Comparison of ENCODE assay signal across 8 mouse cellular contexts in the genomic region with DNA sequence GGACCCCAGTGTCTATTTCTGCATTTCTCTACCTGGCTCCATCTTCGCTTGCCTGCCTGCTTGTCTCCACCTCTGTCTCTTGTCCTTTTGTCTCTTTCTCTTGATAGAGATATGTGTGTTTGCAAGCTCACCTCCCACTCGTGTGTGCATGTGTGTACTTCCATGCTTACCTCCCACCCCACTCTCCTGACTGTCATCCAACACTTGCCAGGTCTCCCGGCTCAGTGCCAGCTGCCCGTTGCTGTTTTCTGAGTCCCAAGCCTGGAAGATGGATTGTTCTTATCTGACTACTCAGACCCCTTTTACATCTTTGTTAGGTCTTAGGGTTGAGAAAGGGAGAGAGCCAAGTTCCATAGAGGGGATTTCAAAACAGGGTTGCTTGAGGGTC. TPM values are rescaled to one million over a fixed set of nuclear protein-coding genes. Genes with fewer than 3 reads are reported as not detected.
DNase-seq lines count a peak whose midpoint lies in the region; ATAC-seq and TF ChIP-seq lines count a peak whose summit lies in the region.

No protein-coding gene starts in this region.

- H3K9me3 ChIP-seq in intestine, embryonic 15.5 days = no peaks in the 10 kb centered on the region
- no peaks in the 10 kb centered on the region for H3K9me3 ChIP-seq in liver, embryonic 14.5 days (ENCODE audit: control insufficient read depth, low read length)

- no peak overlapping the region for H3K27ac ChIP-seq in embryonic fibroblast, embryonic 13.5 days (ENCODE audit: insufficient read depth, low read length)
- H3K27ac ChIP-seq in intestine, embryonic 15.5 days = no peak overlapping the region
- peak overlapping the region; percentile 91 for H3K27ac ChIP-seq in liver, embryonic 14.5 days
- H3K27ac ChIP-seq in small intestine, adult 2 months (ENCODE audit: insufficient read depth, low read depth, low read length) = no peak overlapping the region

- peaks cover 12% of the 10 kb centered on the region for H3K4me1 ChIP-seq in embryonic fibroblast, embryonic 13.5 days (ENCODE audit: control insufficient read depth, insufficient read depth, low read length)
- peaks cover 14% of the 10 kb centered on the region; the same call in 1 of the 2 replicates for H3K4me1 ChIP-seq in intestine, embryonic 15.5 days (replicated peaks)
- H3K4me1 ChIP-seq in liver, embryonic 14.5 days (replicated peaks; ENCODE audit: control insufficient read depth in 2 of 2, insufficient read depth in 2 of 2, low read length in 1 of 2) = peaks cover 35 to 39% of the 10 kb centered on the region in 2 experiments
- H3K4me1 ChIP-seq in small intestine, adult 2 months (ENCODE audit: control insufficient read depth, insufficient read depth, insufficient read length, low read length) = peaks cover 10% of the 10 kb centered on the region; the same call in 1 of the 2 replicates

- H3K27me3 ChIP-seq in intestine, embryonic 15.5 days (replicated peaks) = no peaks in the 10 kb centered on the region
- H3K27me3 ChIP-seq in liver, embryonic 14.5 days (ENCODE audit: control insufficient read depth, insufficient read depth, low read length) = no peaks in the 10 kb centered on the region
- no peaks in the 10 kb centered on the region for H3K27me3 ChIP-seq in small intestine, adult 2 months (ENCODE audit: control insufficient read depth, insufficient read depth, low read length)

- WGBS in intestine, embryonic 15.5 days = 22% methylated on average over 4 of the region's 4 CpGs
- 8% methylated on average over 4 of the region's 4 CpGs for WGBS in liver, embryonic 14.5 days (ENCODE audit: insufficient replicate concordance)
- WGBS in small intestine, adult 2 months = 21% methylated on average over 4 of the region's 4 CpGs

- peak; percentile 32 for DNase-seq in kidney, adult 18-20 months
- DNase-seq in kidney, adult 11 months = no peak
- peak; percentile 33 for DNase-seq in adrenal gland, adult 2 months
- no peak for DNase-seq in liver, embryonic 14.5 days (ENCODE audit: low read depth in 3 of 3, low spot score in 3 of 3)
- no peak for DNase-seq in urinary bladder, postnatal 25 days (ENCODE audit: low spot score)

- TF ChIP-seq EP300 in liver, embryonic 14.5 days (IDR thresholded peaks at IDR 0.05; ENCODE audit: low read depth) = no peak

- ATAC-seq in intestine, embryonic 15.5 days = no peak
- no peak for ATAC-seq in liver, embryonic 14.5 days (ENCODE audit: insufficient read depth)

- no peaks in the 10 kb centered on the region for H3K36me3 ChIP-seq in intestine, embryonic 15.5 days
- H3K36me3 ChIP-seq in liver, embryonic 14.5 days (replicated peaks; ENCODE audit: control insufficient read depth, insufficient read depth, low read depth) = peaks cover 2% of the 10 kb centered on the region; the same call in 1 of the 2 replicates
- no peaks in the 10 kb centered on the region for H3K36me3 ChIP-seq in small intestine, adult 2 months (ENCODE audit: control insufficient read depth, insufficient read depth, low read length)

- H3K9ac ChIP-seq in intestine, embryonic 15.5 days = peak overlapping the region; percentile 97
- H3K9ac ChIP-seq in liver, embryonic 14.5 days (replicated peaks) = peak overlapping the region; percentile 99

- H3K4me3 ChIP-seq in embryonic fibroblast, embryonic 13.5 days (ENCODE audit: insufficient read depth, low read length) = peak overlapping the region; percentile 78
- peak overlapping the region; percentile 99 for H3K4me3 ChIP-seq in intestine, embryonic 15.5 days (replicated peaks)
- peak overlapping the region; percentile 81 to 99 for H3K4me3 ChIP-seq in liver, embryonic 14.5 days (ENCODE audit: insufficient read depth in 1 of 2, low read depth in 2 of 2, low read length in 2 of 2)
- H3K4me3 ChIP-seq in small intestine, adult 2 months (ENCODE audit: low read depth, low read length) = peak overlapping the region; percentile 84

- TF ChIP-seq CTCF in embryonic fibroblast, embryonic 13.5 days (IDR thresholded peaks at IDR 0.05; ENCODE audit: borderline replicate concordance, insufficient read depth, low read length) = no peak
- no peak for TF ChIP-seq CTCF in liver, embryonic 14.5 days (IDR thresholded peaks at IDR 0.05; ENCODE audit: low read depth)
- TF ChIP-seq CTCF in small intestine, adult 2 months (IDR thresholded peaks at IDR 0.05; ENCODE audit: extremely low read depth, insufficient read length, insufficient replicate concordance, low read depth, low read length) = no peak

- H3K4me2 ChIP-seq in intestine, embryonic 15.5 days (replicated peaks) = peak overlapping the region; percentile 92
- H3K4me2 ChIP-seq in liver, embryonic 14.5 days (ENCODE audit: low read depth) = peak overlapping the region; percentile 77

- TF ChIP-seq POLR2A in embryonic fibroblast, embryonic 13.5 days (IDR thresholded peaks at IDR 0.05; ENCODE audit: low read depth, low read length) = no peak
- TF ChIP-seq POLR2A in small intestine, adult 2 months (IDR thresholded peaks at IDR 0.05; ENCODE audit: low read depth, low read length) = no peak

RNA-seq across cellular contexts. Expression of a gene that starts 1.6 kb away (rescaled TPM):
- total RNA-seq in adrenal gland, adult 2 months (2021) = 10 to 100 TPM; 32.9 to 36.3 TPM
- 4.7 and 8.6 TPM in 2 replicates for polyA plus RNA-seq in adrenal gland, adult 2 months (2012; rRNA removed)
- polyA plus RNA-seq in embryonic fibroblast, embryonic 13.5 days (2011; ENCODE audit: insufficient read length, low read depth, missing spikeins) = 37.3 and 42.1 TPM in 2 replicates
- polyA plus RNA-seq in intestine, embryonic 15.5 days (2015; fragmentation: Nextera tagmentation; extraction: Ambion mirVana) = 9.6 and 11.4 TPM in 2 replicates
- 4.6 and 6.6 TPM in 2 replicates for polyA plus RNA-seq in liver, embryonic 14.5 days (2012; rRNA removed)
- polyA plus RNA-seq in liver, embryonic 14.5 days (2014; fragmentation: Nextera tagmentation; extraction: Ambion mirVana) = 9.4 and 9.6 TPM in 2 replicates
- polyA plus RNA-seq in small intestine, adult 2 months (2012; rRNA removed) = 0.79 and 2.2 TPM in 2 replicates

RNA-seq across cellular contexts. Expression of a gene that starts 42.6 kb away (rescaled TPM):
- total RNA-seq in adrenal gland, adult 2 months (2021) = 1 to 10 TPM; 2.6 to 4.2 TPM
- polyA plus RNA-seq in adrenal gland, adult 2 months (2012; rRNA removed) = 2.5 and 3.4 TPM in 2 replicates
- 19.4 and 21.6 TPM in 2 replicates for polyA plus RNA-seq in embryonic fibroblast, embryonic 13.5 days (2011; ENCODE audit: insufficient read length, low read depth, missing spikeins)
- 38.0 and 44.2 TPM in 2 replicates for polyA plus RNA-seq in intestine, embryonic 15.5 days (2015; fragmentation: Nextera tagmentation; extraction: Ambion mirVana)
- 29.9 and 38.0 TPM in 2 replicates for polyA plus RNA-seq in liver, embryonic 14.5 days (2012; rRNA removed)
- polyA plus RNA-seq in liver, embryonic 14.5 days (2014; fragmentation: Nextera tagmentation; extraction: Ambion mirVana) = 99.8 and 113 TPM in 2 replicates
- 1.1 and 1.3 TPM in 2 replicates for polyA plus RNA-seq in small intestine, adult 2 months (2012; rRNA removed)

RNA-seq across cellular contexts. Expression of a gene that starts 46.2 kb away (rescaled TPM):
- 100 to 1,000 TPM; 123 to 142 TPM for total RNA-seq in adrenal gland, adult 2 months (2021)
- 118 and 135 TPM in 2 replicates for polyA plus RNA-seq in adrenal gland, adult 2 months (2012; rRNA removed)
- polyA plus RNA-seq in embryonic fibroblast, embryonic 13.5 days (2011; ENCODE audit: insufficient read length, low read depth, missing spikeins) = 83.0 and 102 TPM in 2 replicates
- 47.2 and 47.9 TPM in 2 replicates for polyA plus RNA-seq in intestine, embryonic 15.5 days (2015; fragmentation: Nextera tagmentation; extraction: Ambion mirVana)
- polyA plus RNA-seq in liver, embryonic 14.5 days (2012; rRNA removed) = 10.5 and 20.3 TPM in 2 replicates
- polyA plus RNA-seq in liver, embryonic 14.5 days (2014; fragmentation: Nextera tagmentation; extraction: Ambion mirVana) = 27.5 and 31.4 TPM in 2 replicates
- polyA plus RNA-seq in small intestine, adult 2 months (2012; rRNA removed) = 13.9 and 22.3 TPM in 2 replicates

Comparison
In these comparisons a context has a peak if more than half of its experiments do, and no peak if none do; other contexts are left out.
1. DNase-seq: peak in kidney, adult 18-20 months (single experiment) and adrenal gland, adult 2 months (single experiment); none in kidney, adult 11 months (single experiment), liver, embryonic 14.5 days (0 of 3) and urinary bladder, postnatal 25 days (single experiment).
2. Peak in every context shown above with its lines, with median percentiles within 50 percentile points of each other: H3K4me3 ChIP-seq.